Mouse (Mus musculus): ENCODE measurements at regions not wholly inside any gene's neighbourhood (a gene's known extent, or its start where the extent isn't known, plus 50 kb on each side); places are given as distances from the start of the nearest gene placed in this dataset.

GRCm38 (mm10) chr1:90289732-90290215, 86.0 kb downstream of the Ackr3 start:
- DNase-seq: no peak

GRCm38 (mm10) chr1:90290428-90291197, 86.8 kb downstream of the Ackr3 start:
- no peak for DNase-seq

- no peak for DNase-seq
Observed at GRCm38 (mm10) chr1:90291256-90291655, 87.5 kb downstream of the Ackr3 start.

- DNase-seq: peak; percentile 48 to 63
Observed at GRCm38 (mm10) chr1:90297751-90298150, 94.0 kb downstream of the Ackr3 start.

- DNase-seq: no peak
Observed at GRCm38 (mm10) chr1:90300229-90300628, 96.4 kb downstream of the Ackr3 start.

GRCm38 (mm10) chr1:90304331-90304730, 100.6 kb downstream of the Ackr3 start:
- DNase-seq: no peak

GRCm38 (mm10) chr1:90311016-90311415, 107.2 kb downstream of the Ackr3 start:
- DNase-seq: no peak

- DNase-seq: no peak
Observed at GRCm38 (mm10) chr1:90311649-90312442, 108.1 kb downstream of the Ackr3 start.

- no peak for DNase-seq
Observed at GRCm38 (mm10) chr1:90313750-90314359, 110.1 kb downstream of the Ackr3 start.

- no peak for DNase-seq
Observed at GRCm38 (mm10) chr1:90317902-90318301, 114.1 kb downstream of the Ackr3 start.

- DNase-seq: no peak
Observed at GRCm38 (mm10) chr1:90318502-90318901, 114.7 kb downstream of the Ackr3 start.

- DNase-seq: no peak
Observed at GRCm38 (mm10) chr1:90320518-90320917, 116.7 kb downstream of the Ackr3 start.

- DNase-seq: no peak
Observed at GRCm38 (mm10) chr1:90321501-90321900, 117.7 kb downstream of the Ackr3 start.

GRCm38 (mm10) chr1:90327237-90327636, 123.5 kb downstream of the Ackr3 start:
- no peak for DNase-seq

GRCm38 (mm10) chr1:90332531-90332930, 128.8 kb downstream of the Ackr3 start:
- no peak for DNase-seq

- DNase-seq: no peak
Observed at GRCm38 (mm10) chr1:90333676-90334430, 130.1 kb downstream of the Ackr3 start.

GRCm38 (mm10) chr1:90335001-90335747, 131.4 kb downstream of the Ackr3 start:
- peak; percentile 14 to 44 for DNase-seq

GRCm38 (mm10) chr1:90337876-90338316, 134.1 kb downstream of the Ackr3 start:
- peak in 1 of 2 experiments; percentile 18 for DNase-seq

- DNase-seq: no peak
Observed at GRCm38 (mm10) chr1:90342346-90342745, 138.6 kb downstream of the Ackr3 start.

GRCm38 (mm10) chr1:90343492-90343891, 139.7 kb downstream of the Ackr3 start:
- DNase-seq: no peak

GRCm38 (mm10) chr1:90347032-90347431, 143.3 kb downstream of the Ackr3 start:
- no peak for DNase-seq

- DNase-seq: no peak
Observed at GRCm38 (mm10) chr1:90349611-90350010, 145.8 kb downstream of the Ackr3 start.

Data from lung, adult 18-20 months (tissue).